Mouse (Mus musculus) heart, postnatal 0 days (tissue): ENCODE measurements at regions not wholly inside any gene's neighbourhood (a gene's known extent, or its start where the extent isn't known, plus 50 kb on each side); places are given as distances from the start of the nearest gene placed in this dataset.

Experiments
- CTCF ChIP-seq: IDR thresholded peaks from 2 replicates; pipeline ENCODE4 v1.5.1; 2016; ENCODE audit warnings: antibody characterized with exemption, control low read depth, low read depth
- EP300 ChIP-seq: IDR thresholded peaks from 2 replicates; pipeline ENCODE4 v1.6.1; 2016; ENCODE audit warnings: antibody characterized with exemption, low read depth

DNA sequence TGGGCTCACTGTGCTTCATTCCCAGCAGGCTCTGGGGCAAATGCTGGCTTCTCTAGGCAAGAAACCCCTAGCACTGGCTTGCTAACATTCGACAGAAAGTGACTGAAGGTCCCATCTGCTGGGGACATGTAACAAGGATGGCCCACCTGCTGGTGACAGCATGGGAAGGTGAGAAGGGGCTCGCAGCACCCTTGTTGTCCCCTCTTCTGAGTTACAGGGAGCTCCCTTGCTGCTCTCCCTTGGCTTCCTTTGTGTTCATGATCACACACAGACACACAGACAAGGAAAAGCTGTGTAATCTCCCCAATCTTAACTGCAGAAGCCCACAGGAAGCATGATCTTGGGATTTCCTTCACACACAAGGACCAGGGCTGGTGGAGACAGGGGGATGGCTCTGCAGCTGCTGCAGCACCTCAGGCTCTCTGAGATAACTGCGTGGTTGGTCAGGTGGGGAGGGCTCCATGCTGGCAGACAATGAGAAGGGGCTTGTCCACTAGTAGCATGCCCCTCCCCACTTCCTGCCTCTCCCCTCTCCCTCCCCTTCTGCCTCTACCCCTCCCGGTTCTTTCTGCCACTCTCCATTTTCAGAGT lies 95.3 kb upstream of the Trpm1 start:
- TF ChIP-seq CTCF (no peak), EP300 (no peak)
